Mouse (Mus musculus) adrenal gland, postnatal 14 days (tissue): ENCODE measurements at regions not wholly inside any gene's neighbourhood (a gene's known extent, or its start where the extent isn't known, plus 50 kb on each side); places are given as distances from the start of the nearest gene placed in this dataset.
A peak's percentile ranks its signal among the peaks of the same experiment; 100 is the strongest.
"Not testable (repeated sequence)": the region's sequence is repeated elsewhere in the genome, so short reads cannot be mapped to it uniquely, and the experiment has no call there.

Experiments used
- DNase-seq: peaks from one replicate; pipeline ENCODE4 v3.0.0; 2021; ENCODE audit warnings: mixed read lengths

GRCm38 (mm10) chr6:37696074-37696473 is 166.1 kb downstream of the Akr1d1 start:
- no peak for DNase-seq

- no peak for DNase-seq
Measured at GRCm38 (mm10) chr6:37703946-37704345, 166.7 kb upstream of the Trim24 start.

GRCm38 (mm10) chr6:37705733-37706145 is 164.9 kb upstream of the Trim24 start:
- DNase-seq = no peak

GRCm38 (mm10) chr6:37707671-37708070 is 162.9 kb upstream of the Trim24 start:
- DNase-seq = not testable (repeated sequence)

GRCm38 (mm10) chr6:37711766-37712165 is 158.8 kb upstream of the Trim24 start:
- DNase-seq = peak; percentile 24

DNA sequence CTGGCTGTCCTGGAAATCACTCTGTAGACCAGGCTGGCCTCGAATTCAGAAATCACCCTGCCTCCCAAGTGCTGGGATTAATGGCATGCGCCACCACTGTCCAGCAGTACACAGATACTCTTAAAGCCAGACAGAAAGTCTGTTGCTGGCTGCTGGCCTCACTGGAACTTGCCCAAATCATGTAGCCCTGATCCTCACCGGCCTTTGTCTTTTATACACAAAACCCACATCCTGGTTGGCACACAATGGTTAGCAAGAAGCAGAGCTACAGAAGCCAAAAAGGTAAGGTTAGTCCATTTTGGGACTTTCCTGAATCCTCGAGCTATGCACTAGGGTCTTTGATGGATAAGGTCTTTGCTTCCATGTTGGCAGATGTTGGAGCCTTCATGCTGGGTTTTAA is 157.2 kb upstream of the Trim24 start:
- no peak for DNase-seq

DNA sequence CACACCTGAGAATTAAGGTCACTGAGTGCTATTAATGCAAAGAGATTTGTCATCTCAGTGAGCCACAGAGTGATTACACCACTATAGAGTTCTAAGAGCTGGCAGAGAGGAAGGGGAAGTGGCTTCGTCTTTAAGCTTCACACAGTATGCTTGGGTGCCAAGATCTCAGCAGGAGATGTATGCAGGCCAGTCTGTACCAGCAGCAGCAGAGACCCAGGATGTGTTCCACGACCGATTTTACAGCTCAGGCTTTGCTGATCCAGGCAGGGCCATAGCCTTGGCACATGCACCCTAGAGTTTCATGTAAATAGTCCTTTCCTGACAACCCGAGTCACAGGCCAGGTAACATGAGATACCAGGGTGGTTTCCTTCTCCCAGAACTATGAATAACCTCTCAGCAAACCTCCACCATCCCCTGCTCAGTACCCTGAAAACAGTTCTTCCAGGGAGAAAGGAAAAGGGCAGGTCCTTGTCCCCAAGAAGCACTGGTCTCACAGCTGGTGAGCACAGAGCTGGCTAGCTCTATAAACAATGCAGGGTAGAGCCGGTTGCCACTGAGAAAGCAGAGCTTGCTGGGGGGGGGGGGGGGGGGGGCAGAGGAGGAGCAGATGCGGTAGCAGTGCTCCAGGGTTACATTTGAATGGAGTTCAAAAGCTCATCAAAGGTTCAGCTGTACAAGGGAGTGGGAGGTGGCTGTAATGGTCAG is 156.2 kb upstream of the Trim24 start:
- peak; percentile 13 for DNase-seq

DNA sequence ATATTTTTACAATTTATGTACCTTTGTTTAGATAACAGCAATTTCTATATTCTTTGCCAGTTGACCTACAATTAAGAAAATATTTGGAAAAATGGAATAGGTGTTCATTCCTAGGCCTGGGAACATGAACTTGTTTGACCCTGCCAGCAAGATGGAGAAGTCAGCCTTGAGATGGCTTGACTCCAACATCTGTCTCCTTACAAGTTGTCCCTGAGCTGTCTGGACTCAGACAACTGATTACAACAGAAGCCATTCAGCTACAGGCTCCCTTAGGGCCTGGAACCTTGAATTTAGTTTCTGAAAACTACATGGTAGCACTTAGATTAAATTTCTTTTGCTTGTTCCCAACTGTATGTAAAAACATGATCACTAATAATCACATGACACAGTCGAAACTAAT is 148.9 kb upstream of the Trim24 start:
- peak; percentile 65 for DNase-seq

DNA sequence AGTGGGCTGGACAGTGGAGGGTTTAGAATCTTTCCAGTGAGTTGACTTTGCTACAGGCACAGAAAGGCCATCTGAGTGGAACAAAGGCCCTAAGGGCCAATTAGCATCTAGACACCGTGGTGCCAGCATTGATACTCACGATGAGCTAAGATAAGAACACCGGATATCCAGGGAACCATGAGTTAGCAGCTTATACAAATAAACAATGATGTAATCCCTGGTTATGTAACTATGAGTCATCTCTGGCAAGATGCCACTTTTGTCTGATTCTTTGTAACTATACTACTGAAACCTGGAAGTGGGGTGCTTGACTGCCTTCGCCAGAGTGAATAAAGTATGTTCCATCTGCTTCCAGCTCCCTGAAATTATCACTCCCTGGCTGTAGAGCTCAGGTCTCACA is 147.3 kb upstream of the Trim24 start:
- peak; percentile 67 for DNase-seq

DNA sequence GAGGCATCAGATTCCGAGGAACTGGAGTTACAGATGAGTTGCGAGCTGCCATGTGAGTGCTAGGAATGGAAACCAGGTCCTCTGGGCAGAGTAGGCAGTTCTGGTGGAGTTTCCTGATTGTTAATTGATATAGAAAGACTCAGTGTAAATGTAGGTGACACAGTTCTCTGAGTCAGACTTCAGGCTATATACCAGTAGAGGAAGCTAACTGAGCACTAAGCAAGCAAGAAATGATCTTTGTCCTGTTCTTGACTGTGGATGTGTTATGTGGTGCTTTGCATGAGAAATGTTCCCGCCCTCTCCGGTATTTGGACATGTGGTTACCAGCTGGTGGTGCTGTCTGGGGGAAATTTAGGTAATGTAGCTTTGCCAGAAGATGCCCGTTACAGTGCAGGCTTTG is 146.4 kb upstream of the Trim24 start:
- no peak for DNase-seq

- DNase-seq = no peak
Measured at GRCm38 (mm10) chr6:37728621-37729020, 142.0 kb upstream of the Trim24 start.

GRCm38 (mm10) chr6:37729165-37729564 is 141.4 kb upstream of the Trim24 start:
- DNase-seq = no peak

- DNase-seq = peak; percentile 24
Measured at GRCm38 (mm10) chr6:37730500-37731239, 139.9 kb upstream of the Trim24 start.

DNA sequence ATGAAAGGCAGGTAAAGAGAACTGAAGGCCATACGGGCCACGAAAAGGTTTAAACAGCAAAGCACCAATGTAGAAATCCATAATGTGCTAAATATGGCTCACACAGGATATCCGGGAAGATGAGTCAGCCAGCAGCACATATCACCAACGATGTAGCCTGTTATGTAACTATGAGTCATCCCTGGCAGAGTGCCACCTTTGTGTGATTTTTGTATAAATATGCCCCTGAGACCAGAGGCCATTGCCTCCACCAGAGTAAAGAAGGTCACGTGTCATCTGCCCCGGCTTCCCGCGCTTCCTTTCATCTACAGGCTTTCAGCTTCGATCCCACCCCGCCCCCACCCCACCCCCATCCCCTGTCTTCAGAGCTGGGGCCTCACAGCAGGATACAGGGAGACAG is 138.2 kb upstream of the Trim24 start:
- DNase-seq = peak; percentile 94

DNA sequence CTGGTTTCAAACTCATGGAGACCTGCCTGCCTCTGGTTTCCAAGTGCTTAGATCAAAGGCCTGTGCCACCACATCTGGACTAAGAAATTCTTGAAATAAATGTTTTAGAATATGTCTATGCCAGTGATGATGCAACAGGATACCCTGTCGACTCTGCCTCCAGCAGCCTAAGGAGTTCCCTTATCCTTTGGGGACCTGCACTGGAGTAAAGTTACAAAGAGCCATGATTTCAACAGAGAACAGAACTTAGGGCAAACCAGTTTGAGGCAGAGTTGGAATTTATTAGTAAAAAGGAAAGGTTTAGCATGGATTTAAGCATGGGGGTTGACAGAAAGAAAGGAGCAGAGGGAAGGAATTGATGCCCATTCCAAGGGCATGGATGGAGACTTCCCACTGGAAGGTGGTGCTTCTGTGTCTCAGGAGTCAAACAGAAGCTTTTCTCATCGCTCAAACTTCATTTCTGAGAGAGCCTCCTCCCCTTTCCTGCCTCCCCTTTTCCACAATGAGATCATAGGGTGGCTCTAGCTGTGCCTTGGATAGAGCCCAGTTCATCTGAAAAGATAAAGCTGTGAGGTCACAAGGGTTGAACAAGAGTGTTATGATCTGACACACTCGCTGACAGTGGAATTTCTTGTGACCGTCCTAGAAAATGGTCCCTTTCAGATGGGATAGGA is 135.2 kb upstream of the Trim24 start:
- DNase-seq = peak; percentile 21

DNA sequence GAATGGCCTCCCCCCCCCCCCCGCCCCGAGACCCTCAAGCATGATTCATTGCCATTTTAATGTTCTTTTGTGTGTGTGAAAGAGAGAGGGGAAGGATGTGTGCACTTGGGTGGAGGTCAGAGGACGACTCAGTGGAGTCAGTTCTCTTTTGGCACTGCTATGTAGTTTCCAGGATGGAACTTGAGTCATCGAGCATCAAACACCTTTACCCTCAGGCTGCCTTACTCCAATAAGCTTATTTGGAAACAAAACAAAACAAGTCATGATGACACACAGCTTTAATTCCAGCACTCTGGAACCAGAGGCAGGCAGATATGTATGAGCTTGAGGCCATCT is 134.7 kb upstream of the Trim24 start:
- no peak for DNase-seq

- no peak for DNase-seq
Measured at GRCm38 (mm10) chr6:37740982-37741889, 129.4 kb upstream of the Trim24 start.

GRCm38 (mm10) chr6:37741916-37742315 is 128.7 kb upstream of the Trim24 start:
- DNase-seq = not testable (repeated sequence)

DNA sequence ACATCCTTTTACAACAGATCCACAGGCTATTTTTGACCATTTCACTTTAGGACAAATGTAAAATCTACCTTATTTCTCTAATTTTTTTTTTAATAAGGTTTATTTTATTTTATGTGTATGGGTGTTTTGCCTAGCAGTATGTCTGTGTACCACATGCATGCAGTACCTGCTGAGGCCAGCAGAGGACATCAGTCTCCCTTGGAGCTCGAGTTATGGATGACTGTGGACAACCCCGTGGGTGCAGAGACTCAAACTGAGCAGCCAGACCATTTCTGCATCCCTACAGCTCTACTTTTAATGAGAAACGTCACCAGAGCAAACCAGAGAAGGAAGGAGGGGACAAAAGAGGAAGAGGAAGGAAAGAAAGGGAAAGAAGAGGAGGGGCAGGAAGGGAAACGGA is 125.9 kb upstream of the Trim24 start:
- peak; percentile 49 for DNase-seq

GRCm38 (mm10) chr6:37745393-37746100 is 125.1 kb upstream of the Trim24 start:
- DNase-seq = peak; percentile 23

DNA sequence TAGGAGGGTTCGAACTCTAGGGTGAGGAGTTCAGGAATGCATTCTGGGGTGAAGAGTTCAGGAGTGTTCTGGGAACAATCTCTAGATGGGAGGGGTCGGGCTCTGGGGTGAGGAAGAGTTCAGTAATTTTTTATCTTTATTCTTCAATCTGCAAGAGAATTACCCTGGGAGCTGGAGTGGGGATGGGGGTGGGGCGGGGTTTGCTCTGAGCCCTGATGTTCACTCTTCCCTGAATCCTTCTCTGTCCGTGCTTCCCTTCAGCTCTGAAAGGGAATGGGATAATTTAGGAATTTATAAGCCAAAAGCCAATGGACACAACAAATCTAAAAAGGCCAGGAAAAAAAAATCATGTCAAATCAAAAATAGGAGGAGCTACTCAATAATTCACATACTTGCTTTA is 122.8 kb upstream of the Trim24 start:
- not testable (repeated sequence) for DNase-seq
